Mouse (Mus musculus) intestine, embryonic 15.5 days (tissue): ENCODE measurements around the gene Iqcf5. TPM values are rescaled to one million over a fixed set of nuclear protein-coding genes. Genes with fewer than 3 reads are reported as not detected.
"Not testable (repeated sequence)": the region's sequence is repeated elsewhere in the genome, so short reads cannot be mapped to it uniquely, and the experiment has no call there.

Experiments
- ATAC-seq: fragments of 200-750 bp; cut with Nextera tagmentation; 2 replicates; pipeline ENCODE4 v1.8.0; 2017; ENCODE audit warnings: moderate TSS enrichment, moderate library complexity
- H3K27ac ChIP-seq: fragments of 300-500 bp; sonication (generic); 2 replicates; pipeline ENCODE4 v1.5.1; 2015; ENCODE audit warnings: mild to moderate bottlenecking, inconsistent platforms
- H3K27me3 ChIP-seq: fragments of 300-500 bp; sonication (generic); replicated peaks from 2 replicates; pipeline ENCODE4 v1.6.1; 2015; ENCODE audit warnings: inconsistent platforms
- H3K36me3 ChIP-seq: fragments of 300-500 bp; sonication (generic); 2 replicates; pipeline ENCODE4 v1.6.1; 2015; ENCODE audit warnings: inconsistent platforms
- H3K4me1 ChIP-seq: fragments of 300-500 bp; sonication (generic); replicated peaks from 2 replicates; pipeline ENCODE4 v1.6.1; 2015; ENCODE audit warnings: inconsistent platforms
- H3K4me2 ChIP-seq: fragments of 300-500 bp; sonication (generic); replicated peaks from 2 replicates; pipeline ENCODE4 v1.6.1; 2015; ENCODE audit warnings: mild to moderate bottlenecking, inconsistent platforms
- H3K4me3 ChIP-seq: fragments of 300-500 bp; sonication (generic); replicated peaks from 2 replicates; pipeline ENCODE4 v1.5.1; 2015; ENCODE audit warnings: inconsistent platforms
- H3K9ac ChIP-seq: fragments of 300-500 bp; sonication (generic); 2 replicates; pipeline ENCODE4 v1.6.1; 2015; ENCODE audit warnings: inconsistent platforms
- H3K9me3 ChIP-seq: fragments of 300-500 bp; sonication (generic); 2 replicates; pipeline ENCODE4 v1.6.1; 2016; ENCODE audit warnings: inconsistent platforms
- WGBS: fragments of 180-500 bp; shearing (Covaris S2); methylation state at CpG from one replicate; pipeline ENCODE4 v1.1.7; 2015; 5-methylcytosine and 5-hydroxymethylcytosine counted together
- polyA plus RNA-seq: library from polyadenylated mRNA; unstranded; fragments of >200 nt; fragmentation: Nextera tagmentation; extraction: Ambion mirVana; gene quantifications from 2 replicates; pipeline ENCODE4 v1.2.1, GENCODE M21; 2015

Iqcf5 gene
- polyA plus RNA-seq, 1 experiment from 2014 or later = not detected

DNA sequence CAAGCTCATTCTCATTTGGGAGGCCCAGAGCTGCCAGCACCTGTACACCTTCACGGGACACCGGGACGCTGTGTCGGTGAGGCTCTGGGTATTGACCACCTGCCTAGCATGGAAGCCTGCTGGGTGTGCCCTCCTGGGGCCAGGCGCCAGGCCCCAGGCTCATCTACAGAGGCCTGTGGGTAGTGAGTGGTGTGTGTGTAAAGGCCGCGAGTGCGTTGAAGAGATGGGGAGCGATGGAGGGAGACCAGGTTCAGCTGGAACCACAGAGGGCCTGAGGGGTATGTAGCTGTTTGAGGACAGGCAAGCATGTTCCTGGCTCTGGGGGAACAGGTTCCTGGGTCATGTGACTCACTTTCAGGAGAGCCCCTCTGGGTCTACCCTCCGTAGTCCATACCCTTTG, 31.2 kb upstream of the Iqcf5 start:
- H3K9ac ChIP-seq = no peak overlapping the region
- 95% methylated on average over 10 of the region's 10 CpGs for WGBS
- no peak overlapping the region for H3K4me2 ChIP-seq
- peaks cover 36% of the 10 kb centered on the region for H3K36me3 ChIP-seq
- ATAC-seq = no peak
- H3K9me3 ChIP-seq = no peaks in the 10 kb centered on the region
- no peaks in the 10 kb centered on the region for H3K27me3 ChIP-seq
- H3K27ac ChIP-seq = no peak overlapping the region
- peaks cover 5% of the 10 kb centered on the region for H3K4me1 ChIP-seq
- no peak overlapping the region for H3K4me3 ChIP-seq

DNA sequence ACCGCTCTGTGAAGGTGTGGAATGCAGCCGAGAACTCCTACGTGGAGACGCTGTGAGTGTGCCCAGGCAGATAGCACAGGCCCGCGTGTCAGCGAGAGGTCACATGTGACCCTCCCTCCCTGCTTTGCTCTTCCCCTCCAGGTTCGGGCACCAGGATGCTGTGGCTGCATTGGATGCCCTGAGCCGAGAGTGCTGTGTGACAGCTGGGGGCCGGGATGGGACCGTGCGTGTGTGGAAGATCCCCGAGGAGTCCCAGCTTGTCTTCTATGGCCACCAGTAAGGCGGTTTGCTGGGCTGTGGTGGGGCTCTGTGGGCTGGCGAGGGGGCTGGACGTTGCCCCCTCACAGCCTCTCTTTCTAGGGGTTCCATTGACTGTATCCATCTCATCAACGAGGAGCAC, 30.8 kb upstream of the Iqcf5 start:
- no peak overlapping the region for H3K27ac ChIP-seq
- H3K9me3 ChIP-seq = no peaks in the 10 kb centered on the region
- H3K4me3 ChIP-seq = no peak overlapping the region
- no peak for ATAC-seq
- whole genome bisulfite sequencing = 92% methylated on average over 17 of the region's 17 CpGs
- H3K4me2 ChIP-seq = no peak overlapping the region
- H3K36me3 ChIP-seq = peaks cover 36% of the 10 kb centered on the region
- peaks cover 1% of the 10 kb centered on the region; the same call in 1 of the 2 replicates for H3K4me1 ChIP-seq
- H3K9ac ChIP-seq = no peak overlapping the region
- H3K27me3 ChIP-seq = no peaks in the 10 kb centered on the region

DNA sequence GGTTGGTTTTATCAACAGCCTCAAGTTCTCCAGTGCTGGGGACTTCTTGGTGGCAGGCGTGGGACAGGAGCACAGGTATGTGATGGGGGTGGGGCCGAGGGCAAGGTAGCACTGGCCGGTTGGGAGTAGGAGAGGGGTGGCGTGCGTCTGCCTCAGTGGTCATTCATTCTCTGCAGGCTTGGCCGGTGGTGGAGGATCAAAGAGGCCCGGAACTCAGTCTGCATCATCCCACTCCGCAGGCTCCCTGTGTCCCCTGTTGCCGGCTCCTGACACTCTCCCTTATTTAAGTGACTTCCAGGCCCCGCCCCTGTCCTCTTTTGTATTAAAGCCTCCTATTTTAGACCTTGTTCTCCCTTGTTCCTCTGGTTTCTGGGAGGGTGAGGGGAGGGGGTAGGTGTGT, 29.3 kb upstream of the Iqcf5 start:
- no peaks in the 10 kb centered on the region for H3K4me1 ChIP-seq
- H3K4me2 ChIP-seq = no peak overlapping the region
- H3K27ac ChIP-seq = no peak overlapping the region
- WGBS = 82% methylated on average over 10 of the region's 10 CpGs
- no peak for ATAC-seq
- H3K9me3 ChIP-seq = no peaks in the 10 kb centered on the region
- H3K27me3 ChIP-seq = no peaks in the 10 kb centered on the region
- no peak overlapping the region for H3K4me3 ChIP-seq
- H3K36me3 ChIP-seq = peaks cover 36% of the 10 kb centered on the region
- H3K9ac ChIP-seq = no peak overlapping the region

DNA sequence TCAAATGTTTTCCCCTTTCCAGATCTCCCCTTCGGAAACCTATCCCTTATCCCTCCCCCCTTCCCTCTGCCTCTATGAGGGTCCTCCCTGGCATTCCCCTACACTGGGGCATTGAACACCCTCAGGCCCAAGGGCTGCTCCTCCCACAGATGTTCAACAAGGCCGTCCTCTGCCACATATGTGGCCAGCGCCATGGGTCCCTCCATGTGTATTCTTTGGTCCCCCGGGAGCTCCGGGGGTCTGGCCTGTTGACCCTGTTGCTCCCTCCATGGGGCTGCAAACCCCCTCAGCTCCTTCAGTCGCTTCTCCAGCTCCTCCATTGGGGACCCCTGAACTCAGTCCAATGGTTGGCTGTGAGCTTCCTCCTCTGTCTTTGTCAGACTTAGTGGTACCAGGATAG, 26.8 kb upstream of the Iqcf5 start:
- not testable (repeated sequence) for H3K27me3 ChIP-seq, H3K4me1 ChIP-seq, H3K4me3 ChIP-seq, H3K9me3 ChIP-seq, H3K9ac ChIP-seq, H3K27ac ChIP-seq, ATAC-seq, H3K4me2 ChIP-seq
- H3K36me3 ChIP-seq = peaks cover 26% of the 10 kb centered on the region
- 83% methylated on average over 6 of the region's 6 CpGs for WGBS

GRCm38 (mm10) chr9:106499667-106500066, 14.7 kb upstream of the Iqcf5 start, which contains the start of gene Iqcf1:
Gene Iqcf1, plus strand, starts transcription at chr9:106499967.
- no peak within 1 kb of the TSS for H3K9ac ChIP-seq
- H3K9me3 ChIP-seq = no peaks in the 10 kb centered on the region
- no peaks in the 10 kb centered on the region for H3K27me3 ChIP-seq
- H3K4me2 ChIP-seq = no peak within 1 kb of the TSS
- no peak for ATAC-seq
- WGBS = 90% methylated on average over 6 of the region's 6 CpGs
- H3K36me3 ChIP-seq = no peaks in the 10 kb centered on the region
- no peak within 1 kb of the TSS for H3K4me3 ChIP-seq
- H3K27ac ChIP-seq = no peak within 1 kb of the TSS
- H3K4me1 ChIP-seq = no peaks in the 10 kb centered on the region

DNA sequence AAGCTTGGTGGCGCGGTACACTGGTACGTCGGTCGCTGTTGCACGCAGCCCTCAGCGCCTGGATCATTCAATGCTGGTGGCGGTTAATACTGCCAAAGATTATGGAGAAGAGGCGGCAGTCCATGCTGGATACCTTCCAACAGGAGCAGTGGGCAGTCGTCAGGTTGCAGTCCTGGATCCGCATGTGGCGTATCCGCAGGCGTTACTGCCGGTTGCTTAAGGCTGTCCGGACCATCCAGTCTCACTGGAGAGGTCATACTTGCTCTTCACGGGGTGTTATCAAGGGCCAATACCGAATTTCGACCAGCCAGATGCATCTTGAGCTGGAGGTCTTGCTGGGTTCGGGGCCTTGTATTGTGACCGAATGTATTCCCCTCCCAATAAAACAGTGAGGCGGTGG, 12.5 kb upstream of the Iqcf5 start:
- no peaks in the 10 kb centered on the region for H3K9me3 ChIP-seq
- H3K4me3 ChIP-seq = no peak overlapping the region
- H3K27me3 ChIP-seq = no peaks in the 10 kb centered on the region
- H3K27ac ChIP-seq = no peak overlapping the region
- 84% methylated on average over 22 of the region's 22 CpGs for WGBS
- H3K9ac ChIP-seq = no peak overlapping the region
- no peak overlapping the region for H3K4me2 ChIP-seq
- ATAC-seq = no peak
- H3K36me3 ChIP-seq = no peaks in the 10 kb centered on the region
- no peaks in the 10 kb centered on the region for H3K4me1 ChIP-seq

DNA sequence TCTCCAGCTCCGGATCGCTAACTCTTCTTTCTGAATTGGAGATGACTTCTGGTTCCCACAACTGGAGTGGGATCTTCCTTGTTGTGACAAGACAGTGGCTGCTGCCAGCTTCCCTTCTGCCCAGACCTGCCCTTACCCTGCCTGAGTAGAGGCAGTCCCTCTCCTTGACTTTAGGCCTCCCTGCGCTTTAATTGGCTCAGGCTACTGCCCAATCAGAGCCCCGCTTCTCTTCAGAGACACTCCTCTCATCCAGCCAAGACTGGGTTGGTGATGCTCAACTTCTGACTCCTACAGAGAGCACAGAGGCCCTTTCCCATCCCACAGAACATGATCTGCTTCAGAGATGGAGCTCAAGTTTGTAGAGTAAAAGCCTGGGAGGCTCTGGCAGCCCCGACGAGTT, 10.1 kb upstream of the Iqcf5 start:
- 70% methylated on average over 6 of the region's 6 CpGs for WGBS
- Histone ChIP-seq H3K9me3 (no peaks in the 10 kb centered on the region), H3K4me2 (no peak overlapping the region), H3K27ac (no peak overlapping the region), H3K4me1 (no peaks in the 10 kb centered on the region), H3K9ac (no peak overlapping the region), H3K27me3 (no peaks in the 10 kb centered on the region), H3K36me3 (no peaks in the 10 kb centered on the region), H3K4me3 (no peak overlapping the region)
- ATAC-seq = no peak

- Histone ChIP-seq H3K4me1 (no peaks in the 10 kb centered on the region), H3K9me3 (no peaks in the 10 kb centered on the region), H3K27ac (no peak overlapping the region), H3K4me2 (no peak overlapping the region), H3K4me3 (no peak overlapping the region), H3K9ac (no peak overlapping the region), H3K27me3 (no peaks in the 10 kb centered on the region), H3K36me3 (no peaks in the 10 kb centered on the region)
- WGBS = 91% methylated on average over 10 of the region's 10 CpGs
- no peak for ATAC-seq
Measured at GRCm38 (mm10) chr9:106509356-106509755, 5.0 kb upstream of the Iqcf5 start.

DNA sequence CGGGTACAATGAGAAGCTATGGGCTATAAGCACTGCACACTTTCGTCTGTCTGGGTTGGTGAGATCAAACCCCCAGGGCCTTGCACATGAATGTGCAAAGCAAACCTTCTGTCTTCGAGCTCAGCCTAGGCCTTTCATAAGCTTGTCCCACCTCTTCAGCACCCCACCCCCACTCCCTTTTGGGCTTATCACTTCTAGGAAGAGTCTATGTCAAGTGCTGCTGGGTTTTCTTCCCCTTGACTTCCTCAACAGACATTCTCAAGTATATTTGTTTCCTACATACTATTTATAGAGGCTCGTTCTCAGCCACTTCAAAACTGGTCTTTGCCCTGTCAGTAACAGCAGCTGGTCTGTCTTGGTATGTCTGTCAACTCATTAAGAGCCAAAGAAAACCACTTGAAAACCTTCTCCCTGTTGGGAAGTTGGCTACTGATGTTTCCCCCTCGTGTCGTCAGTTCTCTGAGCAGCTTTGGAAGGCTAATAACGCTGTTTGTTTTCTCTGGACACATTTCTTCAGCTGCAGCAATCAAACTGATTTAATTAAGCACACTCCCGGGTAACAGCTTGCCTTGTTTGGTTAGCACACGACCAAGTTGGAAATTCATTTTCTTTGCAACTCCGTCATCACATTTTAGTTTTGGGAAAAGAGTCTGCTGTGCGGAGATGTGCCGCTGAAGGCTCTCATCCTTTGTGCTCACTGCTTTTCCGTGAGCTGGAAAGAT, 1.5 kb upstream of the Iqcf5 start:
- no peak for ATAC-seq
- 56% methylated on average over 13 of the region's 13 CpGs for WGBS
- Histone ChIP-seq H3K9ac (no peak overlapping the region), H3K4me1 (no peaks in the 10 kb centered on the region), H3K27ac (no peak overlapping the region), H3K27me3 (no peaks in the 10 kb centered on the region), H3K9me3 (no peaks in the 10 kb centered on the region), H3K36me3 (no peaks in the 10 kb centered on the region), H3K4me2 (no peak overlapping the region), H3K4me3 (no peak overlapping the region)

DNA sequence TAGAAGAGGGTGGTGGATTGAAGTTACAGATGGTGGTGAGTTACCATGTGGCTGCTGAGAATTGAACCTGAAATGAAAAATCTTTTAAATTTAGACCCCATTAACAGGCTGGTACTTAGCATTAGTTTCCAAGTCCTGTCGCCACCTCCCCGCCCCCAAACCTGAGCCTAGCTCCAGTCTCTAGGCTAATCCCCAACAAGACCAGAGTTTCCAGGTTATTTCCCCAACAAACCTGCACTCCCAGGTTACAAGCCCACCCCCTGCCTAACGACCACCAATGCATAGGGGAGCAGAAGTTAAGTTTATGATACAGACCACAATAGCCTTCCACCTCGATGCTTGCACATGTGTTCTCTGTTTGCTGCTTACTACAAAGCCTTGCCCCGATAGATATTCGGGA, 807 bp upstream of the Iqcf5 start:
- H3K9me3 ChIP-seq = no peaks in the 10 kb centered on the region
- 81% methylated on average over 6 of the region's 6 CpGs for WGBS
- no peak overlapping the region for H3K4me2 ChIP-seq
- no peak for ATAC-seq
- H3K4me1 ChIP-seq = no peaks in the 10 kb centered on the region
- H3K9ac ChIP-seq = no peak overlapping the region
- no peaks in the 10 kb centered on the region for H3K36me3 ChIP-seq
- no peaks in the 10 kb centered on the region for H3K27me3 ChIP-seq
- no peak overlapping the region for H3K27ac ChIP-seq
- no peak overlapping the region for H3K4me3 ChIP-seq

DNA sequence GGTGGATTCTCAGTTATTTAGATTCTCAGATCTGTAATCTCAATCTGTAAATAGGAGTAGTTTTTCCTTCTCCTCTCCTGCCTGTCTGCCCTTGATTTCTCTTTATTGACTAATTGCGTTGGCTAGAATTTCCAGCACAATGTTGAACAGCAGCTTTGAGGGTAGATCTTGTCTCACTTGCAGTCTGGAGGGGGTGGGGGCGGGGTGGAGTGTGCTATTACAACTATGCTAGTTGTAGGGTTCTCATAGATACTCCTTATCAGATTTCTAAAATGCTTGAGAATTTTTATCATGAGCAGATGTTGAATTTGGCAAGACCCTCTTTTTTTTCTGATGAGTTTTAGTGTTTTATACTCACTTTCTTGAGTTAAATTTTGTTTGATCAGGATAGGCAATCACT, 5.1 kb downstream of the Iqcf5 start:
- Histone ChIP-seq H3K27me3 (no peaks in the 10 kb centered on the region), H3K9ac (no peak overlapping the region), H3K4me2 (no peak overlapping the region), H3K9me3 (no peaks in the 10 kb centered on the region), H3K27ac (no peak overlapping the region), H3K36me3 (no peaks in the 10 kb centered on the region), H3K4me1 (no peaks in the 10 kb centered on the region), H3K4me3 (no peak overlapping the region)
- no peak for ATAC-seq
- WGBS = 59% methylated on average over 2 of the region's 2 CpGs

- no peak for ATAC-seq
- H3K27me3 ChIP-seq = no peaks in the 10 kb centered on the region
- H3K4me1 ChIP-seq = no peaks in the 10 kb centered on the region
- H3K4me3 ChIP-seq = no peak overlapping the region
- no peaks in the 10 kb centered on the region for H3K36me3 ChIP-seq
- H3K9ac ChIP-seq = no peak overlapping the region
- H3K27ac ChIP-seq = no peak overlapping the region
- H3K4me2 ChIP-seq = no peak overlapping the region
- 61% methylated on average over 8 of the region's 8 CpGs for WGBS
- no peaks in the 10 kb centered on the region for H3K9me3 ChIP-seq
Measured at GRCm38 (mm10) chr9:106519909-106520308, 5.5 kb downstream of the Iqcf5 start.

- WGBS = 24% methylated on average over 3 of the region's 3 CpGs
- H3K4me1 ChIP-seq = no peaks in the 10 kb centered on the region
- no peak for ATAC-seq
- no peak overlapping the region for H3K9ac ChIP-seq
- H3K27me3 ChIP-seq = no peaks in the 10 kb centered on the region
- no peaks in the 10 kb centered on the region for H3K36me3 ChIP-seq
- no peak overlapping the region for H3K27ac ChIP-seq
- H3K4me2 ChIP-seq = no peak overlapping the region
- H3K4me3 ChIP-seq = no peak overlapping the region
- no peaks in the 10 kb centered on the region for H3K9me3 ChIP-seq
Measured at GRCm38 (mm10) chr9:106531833-106532232, 17.5 kb downstream of the Iqcf5 start.
